Mouse (Mus musculus) cerebellum, postnatal 36 days (tissue): Measurements from ENCODE around the gene Zic2.

Experiments used
- DNase-seq, 2 experiments: peaks; one replicate each; pipeline ENCODE4 v3.0.0; 2021 to 2022; ENCODE audit warnings: mixed read lengths in 2 of 2

Zic2 gene

GRCm38 (mm10) chr14:122461966-122462365, 13.3 kb upstream of the Zic2 start:
- peak; percentile 31 to 49 for DNase-seq

- peak; percentile 44 to 54 for DNase-seq
Observed at GRCm38 (mm10) chr14:122462689-122463079, 12.6 kb upstream of the Zic2 start.

DNA sequence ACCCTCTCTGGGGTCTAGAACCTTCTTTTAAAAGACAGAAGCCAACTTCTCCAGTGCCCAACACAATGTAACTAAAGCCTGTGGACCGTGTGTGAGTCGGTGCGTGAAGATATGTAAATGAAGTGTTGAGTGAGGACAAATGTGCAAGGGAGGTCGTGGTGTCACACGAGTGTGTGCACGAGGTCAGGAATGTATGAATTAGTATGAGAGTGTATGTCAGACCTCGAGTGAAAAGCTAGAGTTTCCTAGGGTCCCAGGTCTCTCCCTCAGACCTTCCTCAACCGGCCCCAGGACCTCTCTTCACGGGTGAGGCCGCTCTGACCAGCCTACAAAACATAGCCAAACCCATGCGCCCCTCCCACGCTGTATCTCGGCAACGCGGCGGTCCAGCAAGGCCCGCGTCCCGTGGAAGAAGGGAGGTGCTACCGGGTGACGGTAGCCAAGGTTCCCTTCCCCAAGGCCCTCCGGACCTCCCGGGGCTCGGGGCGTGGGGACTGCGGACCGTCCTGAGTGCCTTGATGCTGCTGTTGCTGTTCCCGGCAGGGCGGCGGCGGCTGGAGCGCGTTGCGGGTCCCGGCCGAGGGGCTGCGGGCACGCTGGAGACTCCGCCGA, 12.0 kb upstream of the Zic2 start:
- peak; percentile 60 to 63 for DNase-seq

DNA sequence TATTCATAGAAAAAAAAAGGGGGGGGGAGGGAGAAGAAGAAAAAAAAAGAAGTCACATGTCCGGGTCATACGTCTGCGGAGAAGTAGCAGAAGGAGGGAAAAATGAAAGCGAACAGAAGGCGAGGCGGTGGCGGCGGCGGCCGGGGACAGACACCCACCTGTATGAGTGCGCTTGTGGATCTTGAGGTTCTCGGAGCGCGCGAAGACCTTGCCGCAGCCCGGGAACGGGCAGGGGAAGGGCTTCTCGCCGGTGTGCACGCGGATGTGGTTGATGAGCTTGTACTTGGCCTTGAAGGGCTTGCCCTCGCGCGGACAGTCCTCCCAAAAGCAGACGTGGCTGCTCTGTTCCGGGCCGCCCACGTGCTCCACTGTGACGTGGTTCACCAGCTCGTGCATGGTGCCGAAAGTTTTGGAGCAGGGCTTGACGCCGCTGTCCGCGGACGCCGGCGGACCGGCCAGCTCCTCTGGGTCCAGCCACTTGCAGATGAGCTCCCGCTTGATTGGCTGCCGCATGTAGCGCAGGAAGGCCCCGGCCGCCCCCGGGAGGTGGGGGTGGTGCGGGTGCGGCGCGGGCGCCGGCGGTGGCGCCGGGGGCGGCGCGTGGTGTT, 11.4 kb upstream of the Zic2 start:
- DNase-seq, result peak; percentile 69 to 72

GRCm38 (mm10) chr14:122464351-122464762, 10.9 kb upstream of the Zic2 start:
- DNase-seq, result no peak

DNA sequence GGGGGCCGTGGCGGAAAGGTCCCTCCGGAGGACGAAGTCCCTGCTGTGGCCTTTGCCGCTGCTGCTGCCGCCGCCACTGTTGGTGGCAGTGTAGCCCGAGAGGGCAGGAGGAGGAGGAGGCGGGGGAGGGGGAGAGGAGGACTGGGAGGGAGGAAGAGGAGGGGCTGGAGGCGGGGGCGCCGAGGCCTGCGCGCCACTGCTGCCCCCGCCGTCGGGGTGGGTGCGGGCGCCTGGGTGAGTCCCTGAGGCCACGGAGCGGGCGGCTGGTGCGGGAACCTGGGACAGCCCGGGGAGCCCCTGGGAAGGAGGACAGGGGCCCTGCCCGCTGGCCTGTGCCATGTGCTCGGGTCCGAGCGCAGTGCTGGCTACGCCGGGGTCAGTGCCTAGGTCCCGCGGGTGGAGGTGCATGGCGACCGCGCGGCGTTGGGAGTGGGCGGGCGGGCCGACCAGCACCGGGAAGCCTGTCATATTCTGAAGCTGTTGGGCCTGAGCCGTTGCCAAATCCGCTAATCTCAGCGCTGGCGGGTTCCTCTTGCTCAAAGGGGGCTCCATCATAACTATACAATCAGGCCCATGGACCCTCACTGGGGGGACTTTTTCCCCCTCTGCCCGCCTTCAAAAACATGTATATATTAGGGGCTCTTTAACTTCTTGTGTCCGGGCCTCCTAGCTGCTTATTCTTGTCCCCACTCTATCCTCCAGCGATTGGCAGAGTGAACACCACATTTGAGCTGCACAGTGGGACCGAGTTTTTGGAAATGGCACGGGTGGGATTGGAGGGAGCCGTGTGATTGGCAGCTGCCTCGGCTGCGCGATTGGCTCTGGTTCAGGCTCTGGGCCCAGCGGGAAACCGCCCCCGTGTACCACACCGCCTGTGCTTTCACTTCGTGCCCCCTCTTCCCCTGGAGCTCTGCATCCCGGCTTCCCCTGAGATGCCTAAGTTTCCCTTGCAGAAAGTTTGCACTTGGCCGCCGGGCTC, 10.2 kb upstream of the Zic2 start, which contains the start of gene Zic5:
TSS of gene Zic5 (minus strand) at position 915 of the 979 bp plus-strand sequence.
- peak; percentile 89 to 90 for DNase-seq

DNA sequence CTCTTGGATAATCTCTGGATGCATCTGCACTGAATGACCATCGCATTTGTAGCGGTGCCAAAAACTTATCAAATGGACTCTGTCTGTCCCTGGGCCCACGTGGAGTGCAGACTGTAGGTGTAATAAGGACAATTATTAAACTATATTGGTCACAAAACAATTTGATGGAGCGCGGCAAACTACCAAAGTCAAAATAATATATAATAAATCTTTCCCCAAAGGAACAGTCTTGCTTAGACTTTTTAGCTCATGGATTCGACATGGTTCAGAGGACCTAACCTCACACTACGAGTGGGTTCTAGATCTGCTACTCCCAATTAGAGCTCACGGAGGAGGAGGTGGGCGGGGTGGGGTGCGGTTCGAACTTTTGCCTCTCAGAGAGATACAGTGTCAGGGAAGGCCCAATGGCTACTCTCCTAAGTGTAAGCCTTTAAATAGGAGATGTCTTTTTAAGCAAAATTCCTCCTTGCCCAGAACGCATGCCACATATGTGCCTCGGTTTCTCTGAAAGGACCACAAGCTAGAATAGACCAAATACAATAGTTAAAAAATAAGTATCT, 9.2 kb upstream of the Zic2 start:
- DNase-seq, result no peak

- DNase-seq, result no peak
Observed at GRCm38 (mm10) chr14:122466756-122467362, 8.4 kb upstream of the Zic2 start.

DNA sequence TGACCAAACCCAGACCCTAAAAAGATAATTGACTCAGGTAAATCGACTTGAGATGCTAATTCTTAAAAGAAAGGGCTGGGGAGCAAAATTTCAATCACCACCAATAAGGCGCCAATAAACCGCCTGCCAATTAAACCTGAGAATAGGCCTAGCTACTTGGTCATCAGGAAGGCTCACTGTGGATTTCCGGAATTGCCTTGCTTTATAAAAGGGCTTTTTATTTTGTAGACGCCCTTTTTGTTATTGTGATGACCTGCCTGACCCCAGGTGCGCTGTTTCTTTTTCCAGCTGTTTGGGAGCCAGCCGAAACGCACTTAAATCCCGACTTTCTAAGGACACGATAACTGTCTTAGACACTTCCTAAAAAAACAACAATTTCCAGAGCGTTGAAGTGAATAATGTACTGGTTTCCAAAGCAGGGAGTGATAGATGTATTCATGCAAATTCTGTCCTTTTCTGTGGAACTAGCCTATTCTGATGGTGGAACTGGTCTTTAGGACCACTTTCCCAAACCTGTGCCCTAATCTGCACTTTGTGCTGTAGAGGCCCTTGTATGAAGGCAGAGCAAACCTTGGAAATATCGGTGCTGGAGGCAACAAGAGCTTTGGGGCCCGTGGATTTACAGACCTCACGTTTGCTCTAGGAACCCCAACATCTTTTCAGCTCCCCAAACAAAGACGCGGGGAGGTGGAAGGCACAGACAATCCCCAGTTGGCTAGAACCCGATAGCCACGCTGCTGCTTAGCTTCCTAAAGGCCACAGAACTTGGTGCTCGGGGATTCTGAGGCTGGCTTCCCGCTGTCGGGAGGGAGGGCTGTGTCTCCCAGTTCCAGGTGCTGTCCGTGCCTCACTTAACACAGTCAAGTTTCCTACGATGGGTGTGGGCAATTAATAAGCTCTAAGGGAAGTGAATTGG, 7.1 kb upstream of the Zic2 start:
- DNase-seq, result peak; percentile 40 to 59

DNA sequence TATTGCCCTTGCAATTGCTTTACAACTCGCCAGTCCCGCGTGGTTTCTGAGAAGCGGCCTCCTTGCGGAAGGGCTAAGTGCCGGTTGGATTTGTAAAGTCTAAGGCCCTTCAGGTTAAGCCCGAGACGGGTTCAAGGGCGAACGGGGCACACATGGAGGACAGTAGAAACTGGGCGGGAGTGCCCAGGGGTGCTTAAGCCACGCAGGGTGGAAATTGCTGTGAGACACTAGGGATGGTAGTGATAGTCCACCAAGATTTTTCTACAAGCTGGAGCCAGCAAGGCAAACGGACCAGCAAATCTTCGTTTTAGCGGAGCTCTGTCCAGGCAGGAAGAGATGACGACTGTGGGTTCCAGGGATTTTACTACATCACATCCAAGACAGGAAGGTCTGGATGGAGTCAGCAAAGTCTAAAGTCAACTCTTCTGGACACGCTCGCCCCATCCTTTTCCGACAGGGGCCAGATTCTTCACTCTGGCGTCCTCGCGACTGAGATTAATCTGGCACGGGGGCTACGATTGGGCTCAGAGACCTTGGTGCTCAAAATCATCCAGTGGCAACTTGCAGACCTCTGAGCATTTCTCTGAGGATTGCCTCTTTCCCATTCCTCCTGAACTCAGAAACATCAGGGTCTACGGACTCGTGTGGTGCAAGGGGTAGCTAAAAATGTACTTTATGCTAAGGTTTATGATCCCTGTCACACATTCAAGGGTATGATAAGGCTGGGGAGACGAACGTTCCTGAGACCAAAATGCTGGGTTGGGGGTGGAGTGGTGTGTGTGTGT, 6.1 kb upstream of the Zic2 start:
- DNase-seq, result peak; percentile 43 to 66

DNA sequence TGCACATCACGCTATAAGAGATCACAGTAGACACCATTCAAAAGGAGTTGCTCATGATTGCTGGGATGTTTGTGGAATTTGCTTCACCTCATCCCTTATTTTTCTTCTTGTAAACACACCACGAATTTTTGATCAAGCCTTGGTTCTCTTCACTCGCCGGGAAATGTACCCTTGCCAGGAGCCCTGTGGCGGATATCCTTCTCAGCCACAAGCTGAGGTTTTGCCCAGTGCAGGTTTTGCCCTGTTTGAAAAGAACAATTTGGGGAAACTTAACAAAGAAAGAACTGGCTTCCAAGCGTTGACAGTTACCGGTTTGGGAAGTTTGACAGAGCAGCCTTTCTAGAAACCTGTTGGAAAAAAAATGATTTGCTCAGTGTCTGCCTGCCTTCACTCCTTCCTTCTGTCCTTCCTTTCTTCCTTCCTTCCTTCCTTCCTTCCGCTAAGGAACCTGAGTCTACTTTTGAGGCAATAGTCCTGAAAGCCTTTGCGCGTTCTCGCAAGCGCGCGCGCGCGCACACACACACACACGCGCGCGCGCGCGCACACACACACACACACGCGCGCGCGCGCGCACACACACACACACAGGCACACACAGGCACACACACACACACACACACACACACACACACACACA, 3.7 kb upstream of the Zic2 start:
- peak; percentile 66 to 67 for DNase-seq

DNA sequence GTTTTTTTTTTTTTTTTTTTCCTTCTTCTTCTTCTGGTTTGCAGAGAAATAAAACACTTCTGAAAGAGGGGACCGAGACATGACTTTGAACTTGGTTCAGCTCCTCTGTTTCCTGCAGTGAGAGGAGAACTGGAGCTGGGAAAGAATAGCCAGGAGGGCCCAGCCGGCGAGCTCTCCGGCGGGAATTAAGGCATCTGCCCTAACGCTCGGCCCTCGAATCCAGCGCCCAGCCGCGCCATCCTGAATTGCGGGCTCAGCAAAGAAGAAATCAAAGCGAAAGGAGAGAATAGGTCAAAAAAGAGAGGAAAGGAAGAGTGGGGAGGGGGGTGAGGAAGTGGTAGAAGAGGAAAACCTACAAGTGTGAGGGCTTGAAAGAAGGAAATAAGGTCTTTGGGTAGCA, 3.1 kb upstream of the Zic2 start:
- peak; percentile 48 to 52 for DNase-seq

DNA sequence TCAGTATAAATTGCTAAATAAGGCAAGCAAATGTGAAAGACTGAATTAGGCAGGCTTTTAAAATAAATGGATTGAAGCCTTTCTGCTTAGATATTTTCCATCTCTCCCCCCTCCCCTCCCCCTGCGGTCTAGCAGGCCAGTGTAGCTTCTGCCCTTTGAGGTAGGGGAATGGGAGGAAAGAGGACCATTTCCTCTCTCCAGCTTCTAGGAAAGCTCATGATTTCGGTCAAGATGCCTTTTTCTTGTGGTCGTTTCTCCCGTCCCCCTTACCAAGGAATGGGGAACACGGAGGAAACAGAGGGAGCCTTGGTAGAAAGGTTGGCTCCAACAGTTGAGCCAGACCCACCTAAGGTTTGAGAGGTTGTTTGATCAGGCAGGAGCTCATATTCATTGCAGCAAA, 2.6 kb upstream of the Zic2 start:
- DNase-seq, result peak in 1 of 2 experiments; percentile 49

DNA sequence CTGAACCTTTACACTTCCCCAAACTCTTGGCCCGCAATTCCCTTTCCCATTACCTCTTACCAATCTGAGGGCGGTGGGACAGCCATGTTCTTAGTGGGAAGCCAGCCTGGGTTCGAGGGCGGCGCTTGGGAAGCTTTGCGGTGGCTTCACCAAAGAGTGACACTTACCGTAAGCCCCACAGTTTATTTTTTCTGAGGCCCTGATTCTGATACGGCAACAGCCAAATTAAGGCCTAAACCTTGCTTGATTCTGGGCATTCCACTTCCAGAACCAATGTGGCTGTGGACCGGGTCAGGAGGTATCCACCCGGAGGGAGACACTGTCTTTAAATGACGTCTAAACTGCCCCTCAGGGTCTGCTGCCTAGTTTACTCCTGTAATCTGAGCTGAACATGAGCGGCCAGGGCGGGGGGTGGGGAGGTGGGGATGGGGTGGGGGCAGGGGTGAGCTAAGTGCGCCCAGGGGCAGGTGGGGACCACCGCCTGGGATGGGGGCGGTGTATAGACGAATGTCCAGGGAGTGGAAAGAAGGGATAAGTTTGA, 2.0 kb upstream of the Zic2 start:
- DNase-seq, result peak; percentile 30 to 53

- peak; percentile 86 to 89 for DNase-seq
Observed at GRCm38 (mm10) chr14:122474041-122474890, 969 bp upstream of the Zic2 start.

DNA sequence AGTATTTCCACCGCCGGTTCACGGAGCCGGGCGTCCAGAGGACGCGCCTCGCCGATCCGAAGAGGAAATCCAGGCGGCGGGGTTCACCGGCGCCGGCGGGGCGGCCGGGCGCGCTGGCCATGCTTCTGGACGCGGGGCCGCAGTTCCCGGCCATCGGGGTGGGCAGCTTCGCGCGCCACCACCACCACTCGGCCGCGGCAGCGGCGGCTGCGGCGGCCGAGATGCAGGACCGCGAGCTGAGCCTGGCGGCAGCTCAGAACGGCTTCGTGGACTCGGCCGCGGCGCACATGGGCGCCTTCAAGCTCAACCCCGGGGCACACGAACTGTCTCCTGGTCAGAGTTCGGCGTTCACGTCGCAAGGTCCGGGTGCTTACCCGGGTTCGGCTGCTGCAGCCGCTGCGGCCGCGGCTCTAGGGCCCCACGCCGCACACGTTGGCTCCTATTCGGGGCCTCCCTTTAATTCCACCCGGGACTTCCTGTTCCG, 364 bp downstream of the Zic2 start:
- DNase-seq, result peak in 1 of 2 experiments; percentile 58

GRCm38 (mm10) chr14:122476041-122476821, 996 bp downstream of the Zic2 start:
- peak; percentile 48 to 62 for DNase-seq

GRCm38 (mm10) chr14:122476822-122477215, 1.6 kb downstream of the Zic2 start:
- DNase-seq, result no peak
